Mouse (Mus musculus): Measurements from ENCODE around the gene Adamts17. TPM values are rescaled to one million over a fixed set of nuclear protein-coding genes. Genes with fewer than 3 reads are reported as not detected.

Gene Adamts17
- polyA plus RNA-seq, 1 experiment from 2014 or later = not detected

DNA sequence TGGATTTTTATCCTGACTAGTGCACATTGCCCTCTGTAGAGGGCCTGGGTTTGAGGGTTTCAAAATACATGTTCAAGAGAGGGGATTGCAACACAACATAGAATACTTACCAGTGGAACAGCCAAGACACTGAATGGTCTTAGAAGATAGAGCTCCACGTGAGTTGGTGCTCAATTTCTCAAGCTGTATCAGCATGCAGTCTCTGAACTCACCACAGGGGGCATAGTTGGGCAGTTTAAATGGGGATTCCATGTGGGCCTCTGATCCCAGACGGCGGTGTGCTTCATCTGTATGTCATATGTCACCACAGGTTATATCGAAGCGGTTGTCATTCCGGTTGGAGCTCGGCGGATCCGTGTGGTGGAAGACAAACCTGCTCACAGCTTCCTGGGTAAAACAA is 222.2 kb downstream of the Adamts17 start:
- Histone ChIP-seq H3K4me3 (ENCODE audit: inconsistent target) (no peak overlapping the region), H3K27ac (no peak overlapping the region), H3K36me3 (ENCODE audit: inconsistent target) (no peaks in the 10 kb centered on the region), H3K79me2 (ENCODE audit: inconsistent target) (no peaks in the 10 kb centered on the region)
- WGBS (ENCODE audit: missing documents) = 84% methylated on average over 9 of the region's 9 CpGs

DNA sequence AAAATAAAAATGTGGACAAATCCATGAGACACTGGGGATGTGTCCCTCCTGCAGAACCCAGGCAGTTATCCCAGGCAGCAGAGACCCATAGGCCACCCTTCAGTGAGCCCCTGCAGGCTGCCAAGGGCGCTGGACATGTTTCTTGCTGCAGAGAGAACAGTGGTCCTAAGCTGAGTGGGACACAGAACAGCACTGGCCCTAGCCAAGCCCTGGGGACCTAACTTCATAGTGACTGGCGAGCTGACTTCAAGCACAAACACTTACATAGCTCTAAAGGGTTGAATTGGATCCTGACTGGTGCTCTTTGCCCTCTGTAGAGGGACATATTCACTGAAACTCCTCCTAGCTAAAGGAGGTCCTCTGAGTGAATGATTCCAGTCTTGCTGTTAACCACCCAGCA is 223.0 kb downstream of the Adamts17 start:
- WGBS (ENCODE audit: missing documents) = 92% methylated on average over 2 of the region's 2 CpGs
- Histone ChIP-seq H3K27ac (no peak overlapping the region), H3K4me3 (ENCODE audit: inconsistent target) (no peak overlapping the region), H3K79me2 (ENCODE audit: inconsistent target) (no peaks in the 10 kb centered on the region), H3K36me3 (ENCODE audit: inconsistent target) (no peaks in the 10 kb centered on the region)

DNA sequence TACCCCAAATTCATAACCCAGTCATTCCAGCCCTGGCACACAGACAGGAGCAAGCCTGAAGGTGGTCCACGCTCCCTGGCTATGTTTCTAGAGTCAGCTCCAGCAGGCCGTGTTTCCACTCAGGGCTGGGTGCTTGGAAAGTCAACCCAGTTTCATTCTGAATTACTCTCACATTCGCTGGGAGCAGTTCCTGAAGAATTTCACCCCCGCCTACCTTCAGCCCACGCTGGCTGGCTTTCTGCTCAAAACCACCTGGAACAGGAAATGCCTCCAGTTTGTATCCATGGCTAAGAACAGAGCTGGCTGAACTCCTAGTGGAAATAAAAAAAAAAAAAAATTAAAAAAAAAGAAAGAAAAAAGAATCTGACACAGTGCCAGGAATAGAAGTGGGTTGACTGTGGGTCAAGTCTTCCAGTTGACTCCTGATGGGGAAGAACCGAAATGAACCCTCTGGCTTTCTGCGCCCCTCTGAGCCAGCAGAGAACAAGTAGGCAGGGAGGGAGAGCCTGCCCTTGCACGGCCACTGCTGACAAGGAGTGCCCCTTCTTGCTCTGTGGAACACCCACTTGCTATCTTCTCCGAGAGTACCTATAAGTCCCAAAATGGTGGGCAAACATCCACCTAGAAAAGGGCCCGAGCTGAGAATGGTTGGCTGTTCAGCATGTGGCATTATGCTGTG is 225.2 kb downstream of the Adamts17 start:
- H3K27ac ChIP-seq = no peak overlapping the region
- 88% methylated on average over 10 of the region's 10 CpGs for WGBS (ENCODE audit: missing documents)
- no peak overlapping the region for H3K4me3 ChIP-seq (ENCODE audit: inconsistent target)
- H3K36me3 ChIP-seq (ENCODE audit: inconsistent target) = no peaks in the 10 kb centered on the region
- no peaks in the 10 kb centered on the region for H3K79me2 ChIP-seq (ENCODE audit: inconsistent target)

DNA sequence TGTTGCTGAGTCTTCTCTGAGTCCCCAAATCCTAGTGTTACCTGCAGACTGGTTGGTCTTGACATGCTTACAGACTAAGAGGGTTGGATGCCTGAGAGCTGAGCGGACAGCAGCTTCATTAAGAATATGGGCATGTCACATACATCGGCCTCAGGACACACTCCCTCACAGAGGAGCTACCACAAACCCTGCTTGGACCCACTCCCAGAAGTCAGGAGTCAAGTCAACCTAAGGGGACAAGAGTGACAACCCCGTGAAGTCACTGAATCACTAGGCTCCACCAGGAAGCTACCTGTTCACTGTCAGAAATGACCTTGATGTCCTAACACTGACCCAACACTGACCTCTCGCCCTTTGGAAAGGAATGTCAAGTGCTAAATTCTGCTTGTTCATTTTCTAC is 226.1 kb downstream of the Adamts17 start:
- Histone ChIP-seq H3K36me3 (ENCODE audit: inconsistent target) (no peaks in the 10 kb centered on the region), H3K79me2 (ENCODE audit: inconsistent target) (no peaks in the 10 kb centered on the region), H3K27ac (no peak overlapping the region), H3K4me3 (ENCODE audit: inconsistent target) (no peak overlapping the region)
- 95% methylated on average over 4 of the region's 4 CpGs for WGBS (ENCODE audit: missing documents)

DNA sequence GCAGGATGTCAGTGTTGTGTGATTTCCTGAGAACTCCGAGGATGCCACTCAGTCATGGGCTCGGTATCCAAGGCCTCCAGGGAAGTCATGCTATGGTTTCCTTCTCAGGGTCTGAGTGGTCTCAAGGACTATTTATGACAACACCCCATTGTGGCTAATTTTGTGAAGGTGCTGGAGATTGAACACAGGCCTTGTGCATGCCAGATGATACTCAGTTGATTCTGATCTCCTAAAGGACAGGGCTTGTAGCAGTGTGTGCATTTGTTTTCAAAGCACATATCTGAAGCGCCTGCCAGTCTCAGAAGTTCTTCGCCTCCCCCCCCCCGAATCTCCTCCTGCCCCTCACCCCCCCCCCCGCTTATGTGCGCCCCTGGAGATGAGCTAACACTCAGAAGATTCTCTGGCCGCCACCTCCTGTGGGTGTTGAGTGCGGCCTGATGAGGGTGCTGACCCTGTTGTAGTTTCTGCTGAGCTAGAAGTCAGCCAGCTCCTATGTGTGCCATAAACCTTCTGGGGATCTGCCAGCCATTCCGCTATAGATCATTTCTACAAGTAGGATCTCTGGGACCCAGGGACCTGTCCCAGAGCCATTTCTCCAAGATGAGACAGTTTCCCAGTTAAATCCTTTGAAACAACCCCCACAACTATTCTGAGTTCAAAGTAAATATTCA is 232.6 kb downstream of the Adamts17 start:
- H3K4me3 ChIP-seq (ENCODE audit: inconsistent target) = no peak overlapping the region
- WGBS (ENCODE audit: missing documents) = 89% methylated on average over 10 of the region's 10 CpGs
- H3K27ac ChIP-seq = no peak overlapping the region
- no peaks in the 10 kb centered on the region for H3K79me2 ChIP-seq (ENCODE audit: inconsistent target)
- H3K36me3 ChIP-seq (ENCODE audit: inconsistent target) = no peaks in the 10 kb centered on the region

DNA sequence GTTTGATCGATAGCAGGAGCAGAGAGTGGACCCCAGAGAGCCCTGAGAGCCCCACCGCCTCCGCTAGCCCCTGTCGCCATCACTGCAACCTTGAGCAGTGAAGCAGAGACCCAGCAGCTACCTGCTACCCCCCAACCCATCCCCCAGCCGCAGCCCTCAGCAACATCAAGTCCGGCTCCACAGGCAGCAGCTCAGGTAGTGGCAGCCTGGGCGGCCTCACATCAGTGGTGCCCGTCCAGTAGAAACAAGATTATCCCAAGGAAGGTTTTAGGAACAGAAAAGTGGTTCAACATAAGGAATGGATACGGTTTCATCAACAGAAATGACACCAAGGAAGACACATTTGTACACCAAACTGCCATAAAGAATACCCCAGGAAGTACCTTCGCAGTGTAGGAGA is 243.2 kb downstream of the Adamts17 start:
- Histone ChIP-seq H3K27ac (no peak overlapping the region), H3K36me3 (ENCODE audit: inconsistent target) (no peaks in the 10 kb centered on the region), H3K79me2 (ENCODE audit: inconsistent target) (no peaks in the 10 kb centered on the region), H3K4me3 (ENCODE audit: inconsistent target) (no peak overlapping the region)
- WGBS (ENCODE audit: missing documents) = 94% methylated on average over 10 of the region's 10 CpGs

DNA sequence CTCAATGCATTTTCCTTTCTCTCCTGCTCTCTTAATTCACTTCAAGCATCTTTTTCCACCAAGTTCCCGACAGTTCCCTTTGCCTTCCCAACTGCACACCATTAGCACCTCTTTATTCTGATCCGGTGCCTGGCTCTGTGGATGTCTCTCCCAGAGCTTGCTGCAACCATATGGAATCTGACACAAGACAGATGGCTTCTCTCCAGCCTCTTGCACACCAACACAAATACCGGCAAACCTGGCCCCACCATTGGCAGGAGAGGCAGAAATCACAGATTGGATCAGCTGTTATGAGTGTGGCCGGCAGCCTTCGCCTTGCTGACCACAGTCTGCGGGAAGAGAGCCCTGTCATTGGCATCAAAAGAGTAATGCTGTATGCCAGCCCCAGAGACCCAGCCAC is 248.2 kb downstream of the Adamts17 start:
- H3K36me3 ChIP-seq (ENCODE audit: inconsistent target) = no peaks in the 10 kb centered on the region
- no peak overlapping the region for H3K4me3 ChIP-seq (ENCODE audit: inconsistent target)
- 90% methylated on average over 6 of the region's 6 CpGs for WGBS (ENCODE audit: missing documents)
- no peak overlapping the region for H3K27ac ChIP-seq
- no peaks in the 10 kb centered on the region for H3K79me2 ChIP-seq (ENCODE audit: inconsistent target)

DNA sequence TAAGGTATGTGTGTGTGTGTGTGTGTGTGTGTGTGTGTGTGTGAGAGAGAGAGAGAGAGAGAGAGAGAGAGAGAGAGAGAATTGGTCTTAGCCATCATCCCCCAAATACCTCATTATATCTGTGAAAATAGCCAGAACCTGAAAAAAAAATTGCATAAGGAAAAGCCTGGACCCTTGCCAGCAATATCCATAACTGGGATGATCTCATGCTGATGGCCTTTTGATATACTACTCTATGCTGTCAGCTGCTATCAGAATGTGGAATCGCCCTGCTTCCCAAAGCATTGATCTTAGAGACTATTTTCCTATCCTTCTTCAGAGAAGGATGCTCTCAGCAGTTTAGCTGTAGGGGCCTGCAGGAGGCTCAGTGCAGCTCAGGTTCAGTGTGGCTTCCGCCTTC is 257.6 kb downstream of the Adamts17 start:
- Histone ChIP-seq H3K36me3 (ENCODE audit: inconsistent target) (no peaks in the 10 kb centered on the region), H3K27ac (no peak overlapping the region), H3K79me2 (ENCODE audit: inconsistent target) (no peaks in the 10 kb centered on the region), H3K4me3 (ENCODE audit: inconsistent target) (no peak overlapping the region)
- 89% methylated on average over 2 of the region's 2 CpGs for WGBS (ENCODE audit: missing documents)

DNA sequence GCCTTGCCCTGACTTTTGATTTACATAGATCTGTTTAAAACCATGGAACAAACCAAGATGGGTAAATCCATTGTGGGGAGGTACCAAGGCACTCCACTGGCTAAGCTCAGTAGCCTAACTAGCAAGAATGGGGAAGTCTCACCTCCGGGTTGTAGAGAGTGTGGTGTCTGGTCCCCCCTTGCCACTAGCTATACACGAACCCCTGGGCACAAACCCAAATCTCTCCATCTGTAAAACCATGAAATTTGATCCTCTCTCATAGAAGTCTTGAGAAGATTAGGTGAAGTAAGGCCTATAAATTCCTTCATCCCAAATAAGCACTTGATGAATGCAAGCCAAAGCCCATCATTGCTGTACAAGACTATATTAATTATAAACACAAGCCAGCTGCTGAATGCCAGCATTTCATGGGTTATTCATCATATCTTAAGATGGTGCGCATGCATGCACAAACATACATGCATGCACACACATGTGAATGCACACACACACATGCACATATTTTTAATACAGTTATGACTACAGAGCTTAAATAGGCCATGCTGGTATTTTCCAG is 262.0 kb downstream of the Adamts17 start:
- Histone ChIP-seq H3K79me2 (ENCODE audit: inconsistent target) (no peaks in the 10 kb centered on the region), H3K27ac (no peak overlapping the region), H3K4me3 (ENCODE audit: inconsistent target) (no peak overlapping the region), H3K36me3 (ENCODE audit: inconsistent target) (no peaks in the 10 kb centered on the region)
- WGBS (ENCODE audit: missing documents) = 41% methylated on average over 3 of the region's 3 CpGs

DNA sequence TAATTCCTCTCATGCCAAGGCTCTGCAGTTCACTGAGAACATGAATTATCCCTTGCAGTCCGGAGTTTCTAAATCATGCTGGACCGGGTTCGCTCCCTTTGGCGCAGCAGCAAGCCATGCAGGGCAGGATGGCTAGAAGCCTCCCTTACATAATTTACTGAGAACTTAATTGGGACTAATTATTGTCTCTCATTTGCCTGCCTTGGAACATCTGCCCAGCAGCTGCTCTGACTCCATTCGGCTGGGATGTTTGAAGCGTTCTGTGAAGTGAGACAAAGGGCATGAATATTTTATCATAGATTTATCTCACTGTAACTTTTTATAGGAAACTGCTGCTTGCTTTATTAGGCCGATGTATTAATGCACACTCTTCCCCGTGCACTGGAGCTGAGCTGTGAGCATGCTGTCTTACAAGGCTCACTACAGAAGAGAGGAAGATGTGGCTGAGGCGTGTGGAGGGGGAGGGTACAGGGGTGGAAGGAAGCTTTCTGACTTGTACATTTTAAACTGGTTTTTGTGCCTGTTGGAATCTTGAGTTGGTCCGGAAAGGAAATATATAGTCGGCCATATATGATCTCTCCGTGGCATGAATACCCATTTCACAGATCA is 271.1 kb downstream of the Adamts17 start:
- Histone ChIP-seq H3K79me2 (ENCODE audit: inconsistent target) (no peaks in the 10 kb centered on the region), H3K4me3 (ENCODE audit: inconsistent target) (no peak overlapping the region), H3K36me3 (ENCODE audit: inconsistent target) (no peaks in the 10 kb centered on the region), H3K27ac (no peak overlapping the region)
- whole genome bisulfite sequencing (ENCODE audit: missing documents) = 91% methylated on average over 12 of the region's 12 CpGs

DNA sequence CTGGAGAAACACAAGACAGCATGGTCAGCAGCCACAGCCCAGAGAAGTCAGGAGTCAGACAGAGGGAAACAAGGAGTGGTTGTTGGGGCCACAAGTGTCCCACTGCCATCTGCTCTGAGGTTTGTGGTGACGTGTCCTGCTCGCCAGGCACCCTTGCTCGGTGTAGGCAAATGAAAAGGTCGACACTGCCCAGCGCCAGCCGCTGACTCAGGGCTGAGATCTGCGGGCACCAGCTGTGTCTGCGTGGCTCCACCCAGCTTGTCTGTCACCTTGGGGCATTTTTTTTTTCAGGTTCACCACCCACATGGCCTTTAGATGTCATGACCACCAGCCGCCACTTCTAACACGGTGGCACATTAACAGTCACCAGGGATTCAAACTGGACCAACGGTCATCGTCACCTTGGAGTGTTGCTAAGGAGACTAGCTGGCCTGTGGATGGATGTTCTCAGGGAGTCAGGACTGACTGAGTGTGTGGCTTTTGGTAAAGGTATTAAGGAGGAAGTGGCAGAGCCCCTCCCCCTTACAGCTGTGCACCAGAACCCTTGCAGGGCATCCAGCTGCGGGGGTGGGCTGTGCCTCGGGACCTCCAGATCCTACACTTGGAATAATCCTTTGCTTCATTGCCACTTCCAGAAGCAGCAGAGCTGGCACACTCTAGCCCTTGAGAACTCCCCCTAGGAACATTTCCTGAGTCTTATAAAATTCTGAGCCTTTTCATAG is 273.1 kb downstream of the Adamts17 start:
- no peak overlapping the region for H3K4me3 ChIP-seq (ENCODE audit: inconsistent target)
- H3K36me3 ChIP-seq (ENCODE audit: inconsistent target) = no peaks in the 10 kb centered on the region
- WGBS (ENCODE audit: missing documents) = 35% methylated on average over 14 of the region's 14 CpGs
- no peak overlapping the region for H3K27ac ChIP-seq
- no peaks in the 10 kb centered on the region for H3K79me2 ChIP-seq (ENCODE audit: inconsistent target)

DNA sequence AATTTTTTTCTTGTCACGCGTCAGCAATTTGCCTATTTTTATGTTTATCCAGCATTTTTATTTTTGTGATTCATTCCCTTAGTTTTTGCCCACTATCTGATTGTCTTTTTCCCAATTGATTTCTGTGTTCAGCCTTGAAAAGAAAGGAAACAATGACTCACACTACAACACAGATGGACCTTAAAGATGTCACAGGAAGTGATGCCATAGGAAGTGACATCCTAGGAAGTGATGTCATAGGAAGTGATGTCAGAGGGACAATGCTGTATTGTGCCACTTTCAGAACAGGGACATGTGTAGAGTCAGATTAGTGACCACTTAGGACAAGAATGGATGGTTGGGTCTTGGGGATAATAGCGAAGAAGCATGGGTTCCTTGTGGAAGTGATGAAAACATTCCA is 274.5 kb downstream of the Adamts17 start:
- WGBS (ENCODE audit: missing documents) = 92% methylated on average over 3 of the region's 3 CpGs
- Histone ChIP-seq H3K4me3 (ENCODE audit: inconsistent target) (no peak overlapping the region), H3K79me2 (ENCODE audit: inconsistent target) (no peaks in the 10 kb centered on the region)

DNA sequence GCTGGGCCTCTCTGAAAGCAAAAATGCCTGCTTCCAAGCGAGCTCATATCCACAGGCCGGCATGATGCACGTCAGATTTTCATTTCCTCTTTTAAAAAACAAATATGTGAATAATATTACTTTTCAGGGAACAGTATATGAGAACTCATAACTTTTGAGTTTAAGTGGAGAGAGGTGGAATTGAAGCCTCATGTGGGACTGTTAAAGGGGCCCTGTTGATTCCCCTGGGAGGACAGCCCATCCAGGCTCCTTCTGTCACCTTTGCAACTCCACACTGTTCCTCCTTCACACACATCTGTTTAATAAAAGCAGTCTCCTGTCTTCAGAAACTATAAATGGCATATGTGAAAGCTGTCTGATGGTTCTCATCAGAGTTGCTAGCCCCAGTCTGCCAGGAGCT is 275.5 kb downstream of the Adamts17 start:
- Histone ChIP-seq H3K27ac (no peak overlapping the region), H3K79me2 (ENCODE audit: inconsistent target) (no peaks in the 10 kb centered on the region), H3K36me3 (ENCODE audit: inconsistent target) (no peaks in the 10 kb centered on the region), H3K4me3 (ENCODE audit: inconsistent target) (no peak overlapping the region)
- 55% methylated on average over 3 of the region's 3 CpGs for WGBS (ENCODE audit: missing documents)

More for the DNA sequence above, 274.5 kb downstream of the Adamts17 start:
- Histone ChIP-seq H3K27ac (no peak overlapping the region), H3K36me3 (ENCODE audit: inconsistent target) (no peaks in the 10 kb centered on the region)

DNA sequence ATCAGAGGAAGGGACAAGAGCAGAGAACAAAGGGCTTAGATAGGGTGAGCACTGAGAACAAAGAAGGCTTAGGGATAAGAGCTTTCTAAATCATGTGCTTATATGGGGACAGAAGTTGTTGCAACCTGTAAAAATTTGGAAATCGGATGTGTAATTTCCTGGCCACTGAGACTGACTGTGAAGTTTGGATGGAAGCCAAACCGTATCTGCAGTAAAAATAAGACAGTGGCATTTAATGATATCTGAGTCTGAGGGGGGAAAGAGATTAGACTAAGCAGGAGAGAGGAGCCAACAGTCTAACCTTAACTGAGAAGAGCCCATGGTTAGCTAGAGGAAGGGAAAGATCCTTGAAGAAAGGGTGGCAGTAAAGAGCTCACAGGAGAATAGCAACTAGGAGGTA is 295.6 kb downstream of the Adamts17 start:
- WGBS (ENCODE audit: missing documents) = 0% methylated on average over 2 of the region's 2 CpGs
- Histone ChIP-seq H3K27ac (no peak overlapping the region), H3K4me3 (ENCODE audit: inconsistent target) (no peak overlapping the region), H3K36me3 (ENCODE audit: inconsistent target) (no peaks in the 10 kb centered on the region), H3K79me2 (ENCODE audit: inconsistent target) (no peaks in the 10 kb centered on the region)

Data from macrophage (primary cell).